Mouse (Mus musculus) heart, postnatal 0 days (tissue): Measurements from ENCODE around the gene Dock1. TPM values are rescaled to one million over a fixed set of nuclear protein-coding genes. Genes with fewer than 3 reads are reported as not detected.

ENCODE experiments used
- ATAC-seq: fragments of 200-750 bp; cut with Nextera tagmentation; 2 replicates; pipeline ENCODE4 v1.8.0; 2017; ENCODE audit warnings: low read depth, moderate number of reproducible peaks, moderate library complexity; ENCODE audit not compliant: insufficient read depth
- DNase-seq: peaks from one replicate; pipeline ENCODE4 v3.0.0-alpha.2; 2016; ENCODE audit warnings: low spot score
- H3K27ac ChIP-seq: fragments of 300-500 bp; sonication (generic); 2 replicates; pipeline ENCODE4 v1.5.1; 2014; ENCODE audit warnings: low read depth, mild to moderate bottlenecking
- H3K27me3 ChIP-seq: fragments of 300-500 bp; sonication (generic); 2 replicates; pipeline ENCODE4 v1.6.1; 2014; ENCODE audit warnings: low read length, mixed read lengths; ENCODE audit not compliant: control insufficient read depth, insufficient read depth
- H3K36me3 ChIP-seq: fragments of 300-500 bp; sonication (generic); replicated peaks from 2 replicates; pipeline ENCODE4 v1.6.1; 2014; ENCODE audit warnings: low read length, mixed read lengths; ENCODE audit not compliant: control insufficient read depth, insufficient read depth
- H3K4me1 ChIP-seq: fragments of 300-500 bp; sonication (generic); 2 replicates; pipeline ENCODE4 v1.6.1; 2014; ENCODE audit warnings: antibody characterized with exemption; ENCODE audit not compliant: control insufficient read depth, insufficient read depth
- H3K4me2 ChIP-seq: fragments of 300-500 bp; sonication (generic); 2 replicates; pipeline ENCODE4 v1.6.1; 2014; ENCODE audit warnings: low read depth, mild to moderate bottlenecking, low read length, moderate library complexity
- H3K4me3 ChIP-seq: fragments of 300-500 bp; sonication (generic); 2 replicates; pipeline ENCODE4 v1.5.1; 2014; ENCODE audit warnings: low read depth, low read length
- H3K9ac ChIP-seq: fragments of 300-500 bp; sonication (generic); replicated peaks from 2 replicates; pipeline ENCODE4 v1.6.1; 2014; ENCODE audit warnings: low read depth, low read length, mixed read lengths
- H3K9me3 ChIP-seq: fragments of 300-500 bp; sonication (generic); replicated peaks from 2 replicates; pipeline ENCODE4 v1.6.1; 2016; ENCODE audit warnings: low read length; ENCODE audit not compliant: control insufficient read depth
- CTCF ChIP-seq: IDR thresholded peaks from 2 replicates; pipeline ENCODE4 v1.5.1; 2016; ENCODE audit warnings: antibody characterized with exemption, control low read depth, low read depth
- EP300 ChIP-seq: IDR thresholded peaks from 2 replicates; pipeline ENCODE4 v1.6.1; 2016; ENCODE audit warnings: antibody characterized with exemption, low read depth
- WGBS: fragments of 180-500 bp; shearing (Covaris S2); extraction: QIAGEN DNeasy Blood & Tissue Kit; methylation state at CpG from one replicate; pipeline ENCODE4 v1.1.7; 2014; 5-methylcytosine and 5-hydroxymethylcytosine counted together
- polyA plus RNA-seq: library from polyadenylated mRNA; unstranded; fragments of >200 nt; fragmentation: Nextera tagmentation; extraction: Ambion mirVana; gene quantifications from 2 replicates; pipeline ENCODE4 v1.2.1, GENCODE M21; 2015
- total RNA-seq: library from RNA; depleted of rRNA; stranded (reverse); fragments of >200 nt; gene quantifications from 2 replicates; pipeline ENCODE4 v1.2.3, GENCODE M21; 2014; ENCODE audit warnings: low replicate concordance

Dock1 gene
- total and polyA plus RNA-seq, 2 experiments from 2014 or later, result 9.7 to 15.2 TPM

GRCm38 (mm10) chr7:134695431-134695830 lies 25.0 kb downstream of the Dock1 start:
- H3K27me3 ChIP-seq, result no peaks in the 10 kb centered on the region
- ATAC-seq, result no peak
- TF ChIP-seq EP300 (no peak), CTCF (no peak)
- no peak overlapping the region for H3K4me2 ChIP-seq
- 0 out of 2 replicates have a peak, but pooled peaks cover 3% of the 10 kb centered on the region for H3K4me1 ChIP-seq
- no peak for DNase-seq
- H3K4me3 ChIP-seq, result no peak overlapping the region
- WGBS, result 82% methylated on average over 4 of the region's 4 CpGs
- H3K36me3 ChIP-seq, result no peaks in the 10 kb centered on the region
- no peaks in the 10 kb centered on the region for H3K9me3 ChIP-seq
- no peak overlapping the region for H3K9ac ChIP-seq
- no peak overlapping the region for H3K27ac ChIP-seq

GRCm38 (mm10) chr7:134696126-134696979 lies 25.9 kb downstream of the Dock1 start:
- no peak for DNase-seq
- 84% methylated on average over 10 of the region's 10 CpGs for WGBS

GRCm38 (mm10) chr7:134697479-134697878 lies 27.0 kb downstream of the Dock1 start:
- no peak overlapping the region for H3K4me2 ChIP-seq
- H3K9ac ChIP-seq, result no peak overlapping the region
- no peak for ATAC-seq
- H3K27ac ChIP-seq, result no peak overlapping the region; the same call in 1 of the 2 replicates
- DNase-seq, result no peak
- H3K27me3 ChIP-seq, result no peaks in the 10 kb centered on the region
- no peaks in the 10 kb centered on the region for H3K9me3 ChIP-seq
- TF ChIP-seq EP300 (no peak), CTCF (no peak)
- WGBS, result 59% methylated on average over 4 of the region's 4 CpGs
- H3K4me1 ChIP-seq, result 0 out of 2 replicates have a peak, but pooled peaks cover 7% of the 10 kb centered on the region
- H3K4me3 ChIP-seq, result no peak overlapping the region
- H3K36me3 ChIP-seq, result no peaks in the 10 kb centered on the region

More at GRCm38 (mm10) chr7:134696126-134696979, 25.9 kb downstream of the Dock1 start:
- Histone ChIP-seq H3K9ac (no peak overlapping the region), H3K27ac (no peak overlapping the region), H3K4me1 (0 out of 2 replicates have a peak, but pooled peaks cover 3% of the 10 kb centered on the region), H3K4me3 (no peak overlapping the region), H3K4me2 (no peak overlapping the region), H3K36me3 (no peaks in the 10 kb centered on the region), H3K9me3 (no peaks in the 10 kb centered on the region), H3K27me3 (no peaks in the 10 kb centered on the region)
- no peak for ATAC-seq
- no peak for TF ChIP-seq EP300
- TF ChIP-seq CTCF, result no peak

DNA sequence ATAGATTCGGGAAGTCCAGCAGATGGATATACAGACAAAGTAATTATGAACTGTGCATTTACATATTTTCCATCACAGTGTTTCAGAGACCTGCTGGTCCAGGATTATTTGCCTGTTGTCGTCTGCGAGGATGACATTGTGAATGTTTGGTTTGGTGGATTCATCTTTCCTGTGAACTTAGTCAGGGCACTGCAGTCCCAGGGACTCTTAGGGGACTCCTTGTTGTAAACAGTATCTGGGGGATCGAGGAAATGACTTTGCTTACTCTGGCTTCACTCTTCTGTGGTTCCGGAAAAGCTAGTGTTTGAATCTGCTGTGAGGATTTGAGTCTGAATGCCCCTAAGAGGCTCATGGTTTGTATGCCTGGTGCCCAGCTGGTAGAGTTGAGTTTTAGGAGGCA lies 27.8 kb downstream of the Dock1 start:
- no peak for TF ChIP-seq CTCF
- no peak for TF ChIP-seq EP300
- ATAC-seq, result no peak
- 0 out of 2 replicates have a peak, but pooled peaks cover 7% of the 10 kb centered on the region for H3K4me1 ChIP-seq

GRCm38 (mm10) chr7:134700001-134700400 lies 29.5 kb downstream of the Dock1 start:
- H3K9ac ChIP-seq, result no peak overlapping the region
- no peak for ATAC-seq
- DNase-seq, result no peak
- no peaks in the 10 kb centered on the region for H3K27me3 ChIP-seq
- no peak overlapping the region for H3K4me2 ChIP-seq
- no peak overlapping the region for H3K4me3 ChIP-seq
- H3K9me3 ChIP-seq, result no peaks in the 10 kb centered on the region
- TF ChIP-seq EP300 (no peak), CTCF (no peak)
- 0 out of 2 replicates have a peak, but pooled peaks cover 10% of the 10 kb centered on the region for H3K4me1 ChIP-seq
- H3K36me3 ChIP-seq, result no peaks in the 10 kb centered on the region
- 79% methylated on average over 5 of the region's 5 CpGs for WGBS
- no peak overlapping the region for H3K27ac ChIP-seq

More for the DNA sequence above, 27.8 kb downstream of the Dock1 start:
- Histone ChIP-seq H3K27ac (no peak overlapping the region), H3K9me3 (no peaks in the 10 kb centered on the region), H3K36me3 (no peaks in the 10 kb centered on the region), H3K4me3 (no peak overlapping the region), H3K27me3 (no peaks in the 10 kb centered on the region), H3K9ac (no peak overlapping the region), H3K4me2 (no peak overlapping the region)
- DNase-seq, result no peak
- 74% methylated on average over 5 of the region's 5 CpGs for WGBS
